Mouse (Mus musculus): Measurements from ENCODE around the gene Gm4353.
A peak's percentile ranks its signal among the peaks of the same experiment; 100 is the strongest.
"Not testable (repeated sequence)": the region's sequence is repeated elsewhere in the genome, so short reads cannot be mapped to it uniquely, and the experiment has no call there.

The Gm4353 gene

DNA sequence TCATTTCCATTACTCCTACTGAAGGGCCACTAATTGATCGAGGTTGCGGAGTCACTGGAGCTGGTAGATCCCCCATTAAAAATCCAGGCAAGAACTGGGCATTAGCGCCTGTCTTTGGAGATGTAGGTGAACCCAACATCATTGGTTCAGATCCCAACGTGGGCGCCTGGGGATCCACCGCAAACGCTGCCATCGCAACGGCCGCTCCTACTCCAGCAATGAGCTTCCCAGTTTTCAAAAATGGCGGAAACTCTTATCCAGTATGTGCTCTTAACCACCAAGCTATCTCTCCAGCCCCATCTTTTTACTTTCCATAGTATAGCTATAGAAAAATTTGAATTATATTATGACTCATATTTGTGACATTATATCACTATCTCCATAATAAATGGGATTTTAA is at the start of gene Gm4353:
Gene Gm4353, minus strand, starts transcription at position 270 of the 400 bp plus-strand sequence.
- DNase-seq (ENCODE audit: low spot score) = not testable (repeated sequence)

DNA sequence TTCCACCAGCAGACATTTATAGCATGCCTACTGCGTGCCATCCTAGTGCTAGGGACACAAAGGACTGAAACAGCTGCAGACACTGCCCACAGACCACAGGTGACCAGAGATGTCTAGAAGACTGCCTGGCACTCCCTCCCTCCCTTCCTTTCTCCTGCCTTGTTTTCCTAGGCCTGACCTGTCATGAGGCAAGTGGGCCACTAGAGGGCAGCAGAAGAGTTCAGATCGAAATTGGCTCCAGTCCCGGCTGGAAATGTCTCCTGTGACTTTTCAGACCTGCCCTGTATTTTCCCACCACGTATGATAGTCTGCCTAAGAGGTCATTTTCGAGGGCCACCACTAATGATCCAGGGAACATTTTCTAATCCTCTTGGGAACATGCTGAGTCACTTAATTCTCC is 47.6 kb upstream of the Gm4353 start:
- peak; percentile 83 for DNase-seq (ENCODE audit: low spot score)

DNA sequence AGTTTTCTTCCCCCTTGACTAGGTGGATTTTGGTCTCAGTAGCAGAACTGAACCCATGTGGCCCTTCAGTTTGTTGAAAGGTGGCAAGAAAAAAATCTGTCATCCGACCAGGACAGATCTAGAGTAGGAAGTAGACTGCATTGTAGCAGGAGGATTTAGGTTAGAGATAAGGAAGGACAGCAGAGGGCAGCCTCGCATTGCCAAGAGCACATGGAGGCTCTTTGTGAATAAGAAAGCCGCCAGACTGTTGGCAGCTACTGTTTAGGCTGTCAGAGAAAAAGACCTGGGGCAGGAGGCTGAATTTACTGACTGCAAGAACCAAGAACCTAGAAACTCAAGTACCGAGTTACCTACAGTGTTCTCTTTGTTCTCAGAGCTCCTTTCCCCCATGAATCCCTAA is 47.0 kb upstream of the Gm4353 start:
- no peak for DNase-seq (ENCODE audit: low spot score)

DNA sequence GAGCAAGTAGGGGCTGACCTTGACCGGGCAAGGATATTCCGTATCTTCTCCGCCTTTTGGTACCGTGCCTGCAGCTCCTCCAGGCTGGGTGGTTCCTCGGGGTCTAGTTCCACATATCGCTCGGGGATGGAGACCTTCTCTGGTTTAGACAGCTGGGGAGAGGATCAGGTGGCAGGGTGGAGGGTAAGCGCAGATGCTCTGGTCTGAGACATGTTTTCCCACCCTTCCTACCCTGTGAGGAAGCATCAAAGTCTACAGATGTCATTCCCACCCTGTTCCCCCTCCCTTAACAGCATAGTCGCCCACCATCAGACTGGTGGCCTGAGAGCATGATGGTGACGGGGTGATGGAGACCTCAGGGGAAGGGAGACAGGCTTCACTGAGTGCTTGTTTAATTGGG is 44.9 kb upstream of the Gm4353 start:
- DNase-seq (ENCODE audit: low spot score) = no peak

- DNase-seq (ENCODE audit: low spot score) = no peak
Measured at GRCm38 (mm10) chr7:116128286-116128685, 43.9 kb upstream of the Gm4353 start.

DNA sequence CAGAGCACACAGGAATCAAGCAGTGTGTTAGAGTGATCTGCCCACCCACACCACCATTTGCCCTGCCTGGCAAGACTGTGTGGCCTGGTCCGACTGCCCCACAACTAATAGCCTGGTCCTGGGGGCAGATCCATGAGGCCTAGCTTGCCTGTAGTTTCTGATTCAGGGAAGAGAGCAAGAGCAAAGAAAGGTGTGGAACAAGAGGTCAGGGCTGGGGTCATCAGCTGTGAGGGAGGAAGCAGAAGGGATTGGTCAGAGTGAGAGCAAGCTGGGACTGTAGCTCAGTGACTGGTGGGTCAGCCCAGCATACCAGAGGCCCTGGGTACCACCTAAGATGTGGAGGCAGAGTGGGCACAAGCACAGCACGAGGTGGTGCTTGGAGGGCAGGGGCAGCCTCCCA is 42.6 kb upstream of the Gm4353 start:
- no peak for DNase-seq (ENCODE audit: low spot score)

DNA sequence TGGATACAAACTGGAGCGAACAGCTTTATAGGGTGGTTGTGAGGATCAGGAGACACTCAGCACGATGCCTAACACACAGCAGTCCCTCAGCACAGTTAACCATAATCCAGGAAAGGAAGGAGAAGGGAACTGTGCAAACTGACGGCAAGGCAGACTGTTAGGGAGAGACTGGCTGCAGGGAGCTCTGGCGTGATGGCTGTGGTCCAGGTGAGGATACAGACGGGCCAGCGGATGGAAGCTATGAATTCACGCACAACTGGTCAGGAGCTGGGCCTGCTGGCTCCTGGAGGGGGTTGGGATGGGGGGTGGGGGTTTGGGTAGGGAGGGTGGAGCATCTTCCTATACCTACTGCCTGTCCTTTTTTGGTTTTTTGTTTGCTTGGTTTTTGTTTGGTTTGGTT is 41.2 kb upstream of the Gm4353 start:
- no peak for DNase-seq (ENCODE audit: low spot score)

DNA sequence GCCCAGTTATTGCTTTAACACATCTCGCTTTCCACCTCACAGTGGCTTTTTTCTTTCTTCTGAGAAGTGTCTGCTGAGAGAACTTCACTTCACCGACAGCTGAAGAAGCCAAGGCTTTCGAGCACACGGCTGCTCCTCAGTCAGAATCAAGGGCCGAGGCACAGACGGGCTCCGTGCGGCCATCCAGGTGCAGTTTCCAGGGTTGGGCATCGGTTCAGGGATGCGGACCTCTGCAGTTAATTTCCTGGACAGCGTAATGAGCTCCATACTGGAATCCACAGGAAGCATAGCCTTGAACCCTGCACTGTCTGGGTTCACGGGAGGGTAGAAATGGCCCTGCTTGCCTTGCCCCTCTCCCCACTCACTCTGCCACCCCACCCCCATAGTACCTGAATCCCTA is 39.6 kb upstream of the Gm4353 start:
- DNase-seq (ENCODE audit: low spot score) = no peak

DNA sequence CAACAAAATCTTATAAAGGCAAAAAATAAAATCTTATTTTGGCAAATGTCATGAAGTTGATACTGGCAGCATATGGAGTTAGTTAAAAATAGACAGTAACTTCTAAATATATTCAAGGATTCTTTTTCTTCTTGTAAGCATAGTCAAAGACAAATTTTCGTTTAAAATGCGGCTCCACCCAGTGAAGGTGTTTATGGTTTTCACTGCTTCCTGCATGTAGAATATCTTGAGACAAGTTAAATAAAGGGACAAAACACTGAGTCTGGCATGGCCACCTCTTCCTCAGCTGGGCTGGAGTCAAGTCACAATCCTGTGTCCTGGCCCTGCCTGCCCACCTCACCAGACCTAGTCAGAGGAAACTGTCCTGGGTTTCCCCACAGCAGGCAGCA is 39.2 kb upstream of the Gm4353 start:
- DNase-seq (ENCODE audit: low spot score) = no peak

GRCm38 (mm10) chr7:116122981-116123596 is 38.7 kb upstream of the Gm4353 start:
- DNase-seq (ENCODE audit: low spot score) = no peak

DNA sequence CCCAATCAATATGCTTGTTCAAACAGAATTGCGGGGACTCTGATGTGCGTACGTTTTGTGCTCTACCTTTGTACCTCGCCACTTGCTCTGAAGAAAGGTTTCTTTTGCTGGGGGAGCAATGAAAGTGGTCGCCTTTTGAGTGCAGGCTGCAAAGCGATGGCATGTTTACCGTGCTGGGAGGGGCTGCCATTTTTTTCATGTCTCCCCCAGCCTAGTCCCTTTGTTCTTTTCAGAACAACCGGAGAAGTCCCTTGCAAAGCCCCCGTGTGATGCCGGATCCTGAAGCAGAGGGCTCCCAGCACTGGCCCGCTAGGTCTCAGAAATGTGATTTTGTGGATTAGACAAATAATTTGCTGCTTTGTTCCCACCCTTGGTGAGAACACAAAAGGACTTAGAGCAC is 36.8 kb upstream of the Gm4353 start:
- no peak for DNase-seq (ENCODE audit: low spot score)

DNA sequence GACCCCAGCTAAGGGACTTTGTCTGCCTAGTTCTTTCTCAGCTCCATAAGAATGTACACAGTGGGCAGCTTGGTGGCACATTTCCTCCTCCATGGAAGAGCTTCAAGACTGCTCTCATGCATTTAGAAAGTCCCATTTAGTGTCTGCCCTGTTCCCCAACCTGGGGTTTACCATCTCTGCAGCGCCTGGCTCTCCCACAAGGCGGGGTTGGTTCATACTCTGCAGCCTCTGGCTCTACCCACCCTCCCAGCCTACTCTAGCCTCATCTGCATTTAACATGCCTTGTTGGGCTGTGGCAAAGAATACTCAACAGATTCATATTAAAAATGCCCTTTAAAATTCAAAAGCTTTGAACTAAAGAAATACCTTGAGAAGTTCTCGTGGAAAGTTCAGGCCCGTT is 36.3 kb upstream of the Gm4353 start:
- no peak for DNase-seq (ENCODE audit: low spot score)

GRCm38 (mm10) chr7:116119306-116119857 is 34.9 kb upstream of the Gm4353 start:
- DNase-seq (ENCODE audit: low spot score) = no peak

- no peak for DNase-seq (ENCODE audit: low spot score)
Measured at GRCm38 (mm10) chr7:116115991-116116390, 31.6 kb upstream of the Gm4353 start.

DNA sequence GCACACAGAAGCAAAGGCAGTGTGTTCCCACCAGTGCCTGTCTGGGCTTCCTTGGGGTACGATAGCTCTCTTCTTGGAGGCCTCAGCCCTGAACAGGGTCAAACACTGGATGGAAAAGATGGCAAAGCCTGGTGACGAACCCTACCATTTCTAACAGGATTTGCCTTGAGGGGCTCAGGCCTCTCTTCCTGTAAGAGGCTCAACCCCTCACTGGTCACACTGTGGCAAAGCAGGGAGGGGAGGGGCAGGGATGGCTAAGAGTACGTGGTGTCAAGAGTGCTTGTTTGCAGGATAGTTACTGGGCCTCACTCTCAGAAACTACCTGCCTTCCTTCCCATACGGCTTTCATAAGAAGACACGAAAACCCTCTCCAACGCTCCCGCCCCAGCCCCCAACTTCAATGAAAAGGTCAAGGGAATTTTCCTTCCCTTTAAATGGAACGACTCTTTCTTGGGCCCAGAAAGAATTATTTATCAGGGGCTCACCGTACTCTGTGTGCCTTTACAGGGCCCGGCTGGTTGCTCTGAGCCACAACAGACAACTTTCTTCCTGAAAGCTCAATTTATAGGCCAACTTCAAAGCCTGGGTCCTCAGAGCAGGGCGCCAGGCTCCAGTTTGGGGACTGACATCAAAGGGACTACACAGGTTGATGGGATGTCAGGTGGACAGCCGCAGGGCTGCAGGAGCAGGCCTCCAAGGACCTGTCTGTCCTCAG is 30.9 kb upstream of the Gm4353 start:
- DNase-seq (ENCODE audit: low spot score) = no peak

DNA sequence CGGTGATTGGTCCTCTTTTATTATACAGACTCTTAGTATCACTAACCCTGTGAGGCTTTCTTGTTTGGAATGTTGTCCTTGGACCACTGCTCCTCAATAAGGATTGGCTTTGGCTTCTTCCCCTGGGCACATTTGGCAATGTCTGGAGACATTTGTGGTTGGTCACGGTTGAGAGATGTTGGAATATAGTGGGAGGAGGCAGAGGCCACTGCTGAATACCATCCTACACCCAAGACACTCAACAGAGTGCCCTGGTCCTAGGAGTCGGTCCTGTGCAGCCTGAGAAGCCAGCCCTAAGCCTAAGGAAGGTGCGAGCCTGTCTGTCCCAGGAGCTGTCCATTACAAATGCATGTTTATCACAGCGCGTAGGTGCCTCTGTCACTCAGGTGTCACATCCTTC is 27.1 kb upstream of the Gm4353 start:
- no peak for DNase-seq (ENCODE audit: low spot score)

DNA sequence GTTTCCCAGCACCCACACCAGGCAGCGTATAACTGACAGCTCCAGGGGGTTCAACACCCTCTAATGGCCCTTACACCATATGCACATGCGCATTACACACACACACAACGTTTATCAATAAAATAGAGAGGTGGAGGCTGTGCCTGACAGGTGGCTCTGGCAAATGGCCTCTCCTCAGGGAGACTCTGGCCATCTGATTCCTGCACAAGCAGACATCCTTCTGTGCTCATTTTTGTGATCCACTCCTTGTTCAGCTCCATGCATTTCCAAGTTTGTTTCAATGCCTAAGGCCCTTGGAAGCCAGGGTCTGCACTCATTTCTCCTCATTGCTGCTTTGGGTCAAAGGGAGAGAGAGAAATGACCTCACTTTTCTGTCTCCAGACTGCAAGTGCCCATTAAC is 26.2 kb upstream of the Gm4353 start:
- no peak for DNase-seq (ENCODE audit: low spot score)

DNA sequence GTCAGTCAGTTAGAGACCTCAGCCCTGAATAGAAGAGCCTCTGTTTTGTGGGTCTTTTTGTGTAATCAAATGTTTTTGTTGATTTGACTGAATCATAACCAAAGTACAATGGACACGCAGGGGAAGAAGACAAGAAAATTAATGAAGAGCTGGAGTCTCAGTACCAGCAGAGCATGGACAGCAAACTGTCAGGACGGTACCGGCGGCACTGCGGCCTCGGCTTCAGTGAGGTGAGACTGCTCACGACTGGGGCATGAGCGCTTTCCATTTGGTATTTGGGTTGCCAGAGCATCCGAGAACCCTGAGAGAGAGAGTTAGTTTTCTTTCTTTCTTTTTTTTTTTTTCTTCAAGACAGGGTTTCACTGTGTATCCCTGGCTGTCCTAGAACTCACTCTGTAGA is 18.7 kb upstream of the Gm4353 start:
- DNase-seq (ENCODE audit: low spot score) = no peak

DNA sequence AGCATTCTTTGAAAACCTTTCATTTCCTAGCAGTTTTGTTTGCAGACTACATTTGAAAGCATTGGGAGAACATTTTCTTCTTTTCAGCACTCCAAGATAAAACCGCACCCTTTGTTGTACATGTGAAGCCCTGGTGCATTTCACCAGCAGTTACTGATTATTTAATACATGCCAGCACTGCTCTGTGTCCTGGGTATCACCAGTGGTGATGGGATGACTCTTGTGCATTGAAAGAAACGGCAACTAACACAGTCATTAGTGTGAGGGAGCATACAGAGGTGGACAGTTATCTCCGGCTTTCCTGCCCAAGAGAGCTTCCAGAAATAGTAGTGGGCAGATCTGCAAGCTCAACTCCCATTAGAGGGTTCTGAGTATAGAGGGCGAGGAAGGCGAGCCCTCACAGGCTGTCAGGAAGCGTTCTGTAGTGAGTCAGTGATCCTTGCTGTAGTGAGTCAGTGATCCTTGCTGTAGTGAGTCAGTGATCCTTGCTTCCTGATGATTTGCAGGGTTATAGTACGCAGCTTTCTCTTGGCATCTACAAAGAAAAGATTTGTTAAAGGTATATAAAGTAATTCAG is 15.6 kb upstream of the Gm4353 start:
- no peak for DNase-seq (ENCODE audit: low spot score)

- no peak for DNase-seq (ENCODE audit: low spot score)
Measured at GRCm38 (mm10) chr7:116093466-116093850, 9.0 kb upstream of the Gm4353 start.

GRCm38 (mm10) chr7:116092710-116093465 is 8.5 kb upstream of the Gm4353 start:
- peak; percentile 86 for DNase-seq (ENCODE audit: low spot score)

DNA sequence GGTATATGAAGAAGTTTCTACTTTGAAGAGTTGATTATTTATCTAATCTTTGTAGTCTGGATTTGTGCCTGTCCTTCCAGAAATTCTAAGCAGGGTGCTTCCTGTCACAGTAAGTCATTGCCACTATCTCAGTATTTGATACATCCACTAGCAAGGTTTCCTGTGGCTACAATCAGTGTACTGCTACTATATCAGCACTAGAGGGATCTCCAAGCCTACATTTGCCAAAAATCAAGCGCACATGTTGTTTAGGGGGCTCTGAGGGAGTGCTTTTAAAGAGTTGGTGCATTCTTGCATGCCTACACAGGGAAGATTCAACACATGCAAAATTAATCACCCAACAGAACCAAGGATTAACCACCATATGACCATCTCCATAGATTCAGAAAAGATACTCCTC is 23.7 kb downstream of the Gm4353 start:
- no peak for DNase-seq (ENCODE audit: low spot score)
